Mouse (Mus musculus) left cerebral cortex, adult 9 months (tissue): Measurements from ENCODE around the gene 2410141K09Rik.
"Not testable (repeated sequence)": the region's sequence is repeated elsewhere in the genome, so short reads cannot be mapped to it uniquely, and the experiment has no call there.

Source experiments
- DNase-seq, 2 experiments: peaks; one replicate each; pipeline ENCODE4 v3.0.0; 2022; ENCODE audit warnings: low spot score in 2 of 2

2410141K09Rik gene

GRCm38 (mm10) chr13:66441018-66441417, at the start of gene 2410141K09Rik:
Gene 2410141K09Rik (minus strand): TSS chr13:66441118.
- not testable (repeated sequence) for DNase-seq

DNA sequence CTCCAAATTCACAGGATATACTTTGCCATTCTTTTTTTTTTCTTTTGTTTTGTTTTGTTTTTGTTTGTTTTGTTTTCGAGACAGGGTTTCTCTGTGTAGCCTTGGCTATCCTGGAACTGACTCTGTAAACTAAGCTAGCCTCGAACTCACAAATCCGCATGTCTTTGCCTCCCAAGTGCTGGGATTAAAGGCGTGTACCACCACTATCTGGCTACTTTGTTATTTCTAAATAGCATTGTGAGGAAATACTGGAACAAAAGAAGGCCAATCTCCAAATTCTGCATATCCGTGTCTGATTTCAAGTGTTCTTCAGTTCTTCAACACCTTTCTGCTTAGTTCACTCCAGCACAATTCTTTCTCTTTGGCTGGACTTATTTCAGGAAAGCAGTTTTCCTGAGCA, 14.1 kb downstream of the 2410141K09Rik start:
- DNase-seq: not testable (repeated sequence)

DNA sequence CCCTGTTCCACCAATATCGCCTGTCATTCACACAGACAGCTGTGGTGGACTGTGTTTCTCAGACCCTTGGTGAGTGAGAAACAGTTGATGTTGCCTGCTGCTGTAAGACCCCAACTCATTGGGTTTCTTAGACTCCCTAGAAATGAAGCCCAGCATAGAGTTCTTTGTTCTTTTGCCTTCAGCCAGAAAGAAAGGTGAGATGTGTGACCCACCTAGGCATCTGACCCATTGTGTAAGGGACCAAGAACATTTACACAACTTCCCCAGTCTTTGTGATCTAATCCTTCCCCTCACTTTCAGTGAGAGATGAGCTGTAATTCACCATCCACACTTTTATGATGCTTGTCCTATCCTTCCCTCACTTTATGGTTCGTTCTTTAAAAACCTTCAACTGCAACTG, 26.0 kb downstream of the 2410141K09Rik start:
- DNase-seq: not testable (repeated sequence)
